9 mouse cellular contexts compared by ENCODE assay signal in the genomic region with DNA sequence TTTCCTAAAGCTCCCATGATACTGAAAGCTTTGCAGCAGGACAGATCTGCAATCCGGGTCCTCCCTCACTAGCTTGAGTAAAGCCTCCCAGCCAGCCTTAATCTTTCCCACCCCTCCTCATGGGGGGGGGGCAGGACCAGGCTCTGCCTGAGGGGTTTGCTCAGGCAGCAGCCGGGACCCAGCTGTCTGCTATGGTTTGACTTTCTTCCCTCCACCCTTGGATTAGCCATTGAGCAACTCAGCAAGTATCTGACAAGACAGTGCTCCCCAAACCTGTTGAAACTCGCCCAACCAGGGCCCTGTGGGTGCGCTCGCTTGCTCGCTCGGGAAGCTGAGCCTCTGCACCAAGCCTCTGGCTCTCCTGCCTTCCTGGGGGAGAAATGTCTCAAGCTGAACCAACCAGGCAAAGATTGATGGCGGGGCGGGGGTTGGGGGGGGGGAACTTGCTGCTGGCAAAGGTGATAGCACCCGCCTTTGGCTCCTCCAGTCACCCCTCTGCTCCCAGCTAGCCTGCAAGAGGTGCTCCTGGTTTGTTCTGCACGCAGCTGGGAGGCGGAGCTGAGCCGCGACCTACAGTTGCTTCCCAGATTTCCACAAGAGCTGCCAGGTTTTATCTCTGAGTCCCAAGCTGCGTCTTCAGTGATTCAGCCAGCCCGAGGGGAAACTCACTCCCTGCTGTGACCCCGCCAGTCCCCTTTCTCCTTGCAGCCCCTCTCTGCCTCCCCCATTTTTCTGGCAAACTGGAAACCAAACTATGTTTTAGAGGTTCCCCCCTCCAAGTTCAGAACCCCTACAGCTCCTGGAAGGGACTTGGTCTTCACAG. TPM values are rescaled to one million over a fixed set of nuclear protein-coding genes. Genes with fewer than 3 reads are reported as not detected.
DNase-seq lines count a peak whose midpoint lies in the region; ATAC-seq and TF ChIP-seq lines count a peak whose summit lies in the region.
"Had no signal": no experiment of that assay in that cellular context is flagged by ENCODE, and none has a peak within 500 bp of the region (broad histone marks: within the 10 kb centered on the region; RNA-seq: fewer than 3 reads in every experiment).

No protein-coding gene starts in this region.

- peak overlapping the region; percentile 18; the same call in 1 of the 2 replicates for H3K27ac ChIP-seq in hindbrain, embryonic 10.5 days
- H3K27ac ChIP-seq in hindbrain, postnatal 0 days = no peak overlapping the region

- 11% methylated on average over 17 of the region's 17 CpGs for WGBS in hindbrain, embryonic 10.5 days
- WGBS in hindbrain, postnatal 0 days = 14% methylated on average over 17 of the region's 17 CpGs

- ATAC-seq in hindbrain, postnatal 0 days = no peak

- H3K4me3 ChIP-seq in hindbrain, embryonic 10.5 days = no peak overlapping the region
- H3K4me3 ChIP-seq in hindbrain, postnatal 0 days (ENCODE audit: low read length) = no peak overlapping the region

- peaks cover 80% of the 10 kb centered on the region for H3K27me3 ChIP-seq in hindbrain, embryonic 10.5 days (ENCODE audit: insufficient read depth, poor library complexity, severe bottlenecking)
- H3K27me3 ChIP-seq in hindbrain, postnatal 0 days (ENCODE audit: insufficient read depth, low read length) = peaks cover 10% of the 10 kb centered on the region; the same call in 1 of the 2 replicates

- no peak overlapping the region for H3K4me2 ChIP-seq in hindbrain, postnatal 0 days (ENCODE audit: low read depth, low read length)

- no peak for DNase-seq in hindbrain, embryonic 10.5 days (ENCODE audit: low spot score)
- no peak for DNase-seq in hindbrain, postnatal 0 days (ENCODE audit: low spot score)
- DNase-seq in urinary bladder, adult 18-20 months (ENCODE audit: low spot score in 2 of 2) = peak; percentile 57 to 79
- DNase-seq in urinary bladder, adult 2 months (ENCODE audit: low spot score) = no peak
- DNase-seq in gonadal fat pad, adult 2 months (ENCODE audit: low read depth) = peak; percentile 75
- peak; percentile 62 to 72 for DNase-seq in urinary bladder, postnatal 36 days (ENCODE audit: low spot score in 2 of 2)
- no peak for DNase-seq in gastrocnemius, postnatal 10 days
- DNase-seq in Muller cell, postnatal 12 days (ENCODE audit: inconsistent ontology term) = no peak

- H3K4me1 ChIP-seq in hindbrain, embryonic 10.5 days (replicated peaks) = peaks cover 49% of the 10 kb centered on the region
- H3K4me1 ChIP-seq in hindbrain, postnatal 0 days (ENCODE audit: insufficient read depth, low read length) = peaks cover 10% of the 10 kb centered on the region; the same call in 1 of the 2 replicates

- H3K9me3 ChIP-seq in hindbrain, embryonic 10.5 days = no peaks in the 10 kb centered on the region
- H3K9me3 ChIP-seq in hindbrain, postnatal 0 days (ENCODE audit: low read length) = no peaks in the 10 kb centered on the region

- H3K9ac ChIP-seq in hindbrain, postnatal 0 days (replicated peaks; ENCODE audit: low read length) = no peak overlapping the region

- no peaks in the 10 kb centered on the region for H3K36me3 ChIP-seq in hindbrain, embryonic 10.5 days
- no peaks in the 10 kb centered on the region for H3K36me3 ChIP-seq in hindbrain, postnatal 0 days (ENCODE audit: insufficient read depth, low read length)

- TF ChIP-seq CTCF in hindbrain, postnatal 0 days (IDR thresholded peaks at IDR 0.05; ENCODE audit: low read depth) = no peak

RNA-seq across cellular contexts. Expression of a gene that starts 5.5 kb away (rescaled TPM):
- polyA plus RNA-seq in hindbrain, embryonic 10.5 days (2016; fragmentation: Nextera tagmentation; extraction: Ambion mirVana) = 1.2 and 1.4 TPM in 2 replicates
- 3.1 and 3.8 TPM in 2 replicates for total RNA-seq in hindbrain, postnatal 0 days (2014; rRNA removed)
- polyA plus RNA-seq in hindbrain, postnatal 0 days (2015; fragmentation: Nextera tagmentation; extraction: Ambion mirVana) = 3.2 and 3.4 TPM in 2 replicates
- 25.1 and 28.3 TPM in 2 replicates for polyA plus RNA-seq in urinary bladder, adult 2 months (2012; rRNA removed)
- polyA plus RNA-seq in gonadal fat pad, adult 2 months (2012; rRNA removed) = 5.5 and 5.7 TPM in 2 replicates
- 10 to 100 TPM; 15.9 to 17.2 TPM for total RNA-seq in gastrocnemius, postnatal 10 days (2021)
- total RNA-seq: hematopoietic stem cell, adult 5-6 weeks had no signal

Comparison
In these comparisons a context has a peak if more than half of its experiments do, and no peak if none do; other contexts are left out.
1. DNase-seq: peak in urinary bladder, adult 18-20 months (2 of 2), gonadal fat pad, adult 2 months (single experiment) and urinary bladder, postnatal 36 days (2 of 2); none in hindbrain, embryonic 10.5 days (single experiment), hindbrain, postnatal 0 days (single experiment), urinary bladder, adult 2 months (single experiment), gastrocnemius, postnatal 10 days (single experiment) and Muller cell, postnatal 12 days (single experiment).